Comparison of ENCODE assay signal across 15 mouse cellular contexts in the genomic region with DNA sequence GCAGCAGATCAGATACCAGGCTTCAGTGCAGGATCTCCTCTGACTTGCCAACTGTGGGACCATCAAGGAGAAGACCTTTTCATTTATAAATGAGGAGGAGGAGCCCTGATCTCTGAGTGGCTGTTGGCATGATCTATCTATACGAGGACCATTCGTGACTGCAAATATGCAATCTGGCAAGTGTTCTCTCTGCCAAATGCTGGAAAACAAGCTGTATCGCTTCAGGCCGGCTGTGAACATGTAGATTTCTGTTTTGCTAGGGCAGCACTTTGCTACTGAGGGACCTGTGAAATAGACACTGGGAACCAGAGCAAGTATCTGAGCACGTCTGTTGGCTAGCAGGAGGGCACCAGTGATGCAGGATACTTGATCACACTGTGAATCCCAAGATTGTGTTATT. TPM values are rescaled to one million over a fixed set of nuclear protein-coding genes. Genes with fewer than 3 reads are reported as not detected.
A peak's percentile ranks its signal among the peaks of the same experiment; 100 is the strongest.
DNase-seq lines count a peak whose midpoint lies in the region; TF ChIP-seq lines count a peak whose summit lies in the region.
"Had no signal": no experiment of that assay in that cellular context is flagged by ENCODE, and none has a peak within 500 bp of the region (broad histone marks: within the 10 kb centered on the region; RNA-seq: fewer than 3 reads in every experiment).

No protein-coding gene starts in this region.

- peak; percentile 27 to 48 for DNase-seq in layer of hippocampus, adult 2 months (ENCODE audit: low spot score in 2 of 2)
- DNase-seq in layer of hippocampus, adult 9-10 months (ENCODE audit: low spot score) = no peak
- peak; percentile 56 for DNase-seq in layer of hippocampus, adult 9-11 months
- no peak for DNase-seq in layer of hippocampus, postnatal 14 days (ENCODE audit: low spot score in 2 of 2)
- DNase-seq: adrenal gland, adult 2 months; adrenal gland, adult 8-10 months; adrenal gland, postnatal 10 days; adrenal gland, postnatal 14 days; adrenal gland, postnatal 25 days; adrenal gland, postnatal 36 days; B cell, adult 2 months; cerebellum, adult 11 months; cerebellum, adult 11-12 months; cerebellum, adult 18-20 months had no signal

- no peak for TF ChIP-seq CTCF in layer of hippocampus, adult 2 months (conservative IDR thresholded peaks at IDR 0.05)

- H3K4me3 ChIP-seq in layer of hippocampus, adult 2 months = no peak overlapping the region

- H3K27ac ChIP-seq in layer of hippocampus, adult 2 months = peak overlapping the region; percentile 64; the same call in 1 of the 2 replicates

RNA-seq across cellular contexts. Expression of a gene that starts 18.6 kb away (rescaled TPM):
- total RNA-seq in layer of hippocampus, adult 2 months (2021) = 1 to 10 TPM in 1 of 2 experiments, under 1 TPM in 1; 0.79 to 1.4 TPM
- total RNA-seq in layer of hippocampus, postnatal 14 days (2021) = under 1 TPM; 0.60 to 0.92 TPM
- total RNA-seq: MEL had no signal

RNA-seq across cellular contexts. Expression of a gene that starts 36.7 kb away (rescaled TPM):
- 100 to 1,000 TPM in 1 of 2 experiments, 10 to 100 TPM in 1; 98.5 to 116 TPM for total RNA-seq in layer of hippocampus, adult 2 months (2021)
- total RNA-seq in layer of hippocampus, postnatal 14 days (2021) = 100 to 1,000 TPM in 1 of 2 experiments, 10 to 100 TPM in 1; 86.7 to 100 TPM

Comparison
In these comparisons a context has a peak if more than half of its experiments do, and no peak if none do; other contexts are left out.
1. DNase-seq: peak in layer of hippocampus, adult 2 months (2 of 2) and layer of hippocampus, adult 9-11 months (single experiment); none in layer of hippocampus, adult 9-10 months (single experiment) and layer of hippocampus, postnatal 14 days (0 of 2).